Mouse (Mus musculus) kidney, adult 2 months (tissue): ENCODE data around the gene Ncbp2. TPM values are rescaled to one million over a fixed set of nuclear protein-coding genes. Genes with fewer than 3 reads are reported as not detected.

ENCODE experiments used
- DNase-seq: peaks from one replicate; pipeline ENCODE4 v3.0.0; 2021
- H3K27ac ChIP-seq: fragments of 200-500 bp; 2 replicates; pipeline ENCODE4 v1.5.1; 2012; ENCODE audit warnings: low read depth, low read length, control low read depth, inconsistent platforms; ENCODE audit not compliant: insufficient read depth
- H3K27me3 ChIP-seq: fragments of 200-500 bp; replicated peaks from 2 replicates; pipeline ENCODE4 v1.6.1; 2012; ENCODE audit warnings: mild to moderate bottlenecking, moderate library complexity, low read length, inconsistent platforms; ENCODE audit not compliant: control insufficient read depth, insufficient read depth
- H3K36me3 ChIP-seq: fragments of 200-500 bp; 2 replicates; pipeline ENCODE4 v1.6.1; 2012; ENCODE audit warnings: mild to moderate bottlenecking, moderate library complexity, low read length, inconsistent platforms; ENCODE audit not compliant: control insufficient read depth, insufficient read depth
- H3K4me1 ChIP-seq: fragments of 200-500 bp; 2 replicates; pipeline ENCODE4 v1.6.1; 2011; ENCODE audit warnings: low read length; ENCODE audit not compliant: control insufficient read depth, insufficient read depth
- H3K4me3 ChIP-seq: fragments of 200-500 bp; 2 replicates; pipeline ENCODE4 v1.5.1; 2011; ENCODE audit warnings: mild to moderate bottlenecking, low read depth, low read length, control low read depth; ENCODE audit not compliant: insufficient read depth
- CTCF ChIP-seq: fragments of 200-500 bp; conservative IDR thresholded peaks from 2 replicates; pipeline ENCODE4 v1.5.1; 2011; ENCODE audit warnings: low read depth, mild to moderate bottlenecking, control low read depth, low read length, moderate library complexity, mixed read lengths; ENCODE audit not compliant: insufficient read depth, insufficient read length
- POLR2A ChIP-seq: fragments of 200-500 bp; IDR thresholded peaks from one replicate; pipeline ENCODE4 v1.6.1; 2011; ENCODE audit warnings: low read depth, low read length, control low read depth
- WGBS: fragments of 180-500 bp; shearing (Covaris S2); methylation state at CpG from one replicate; pipeline ENCODE4 v1.1.7; 2018; 5-methylcytosine and 5-hydroxymethylcytosine counted together
- polyA plus RNA-seq: library from polyadenylated mRNA; depleted of rRNA; stranded (reverse); fragments of >200 nt; gene quantifications from 2 replicates; pipeline ENCODE4 v1.2.3, GENCODE M21; 2012

Gene Ncbp2
- polyA plus RNA-seq, 1 experiment: 28.9 TPM

DNA sequence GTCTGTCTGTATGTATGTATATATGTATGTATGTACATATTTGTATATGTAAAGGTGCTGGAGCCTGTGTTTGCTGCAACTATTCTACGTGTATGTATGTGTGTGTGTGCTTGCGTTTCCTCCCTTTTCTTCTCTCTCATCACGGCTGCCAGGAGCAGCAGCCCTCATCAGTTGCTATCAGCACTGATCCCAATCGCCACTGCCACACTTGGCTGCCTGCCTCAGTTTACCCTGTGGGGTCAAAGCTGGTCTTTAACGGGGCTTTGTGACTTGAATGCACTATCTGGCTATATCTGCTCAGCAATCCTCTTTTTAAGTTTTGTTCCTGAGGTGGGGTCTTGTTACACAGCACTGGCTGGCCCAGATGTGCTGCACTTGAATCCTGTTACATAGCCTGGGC is 20.9 kb upstream of the Ncbp2 start:
- Histone ChIP-seq H3K4me3 (no peak overlapping the region), H3K4me1 (no peaks in the 10 kb centered on the region), H3K27ac (no peak overlapping the region), H3K36me3 (no peaks in the 10 kb centered on the region), H3K27me3 (no peaks in the 10 kb centered on the region)
- DNase-seq: no peak
- 80% methylated on average over 5 of the region's 5 CpGs for WGBS
- no peak for TF ChIP-seq POLR2A
- no peak for TF ChIP-seq CTCF

DNA sequence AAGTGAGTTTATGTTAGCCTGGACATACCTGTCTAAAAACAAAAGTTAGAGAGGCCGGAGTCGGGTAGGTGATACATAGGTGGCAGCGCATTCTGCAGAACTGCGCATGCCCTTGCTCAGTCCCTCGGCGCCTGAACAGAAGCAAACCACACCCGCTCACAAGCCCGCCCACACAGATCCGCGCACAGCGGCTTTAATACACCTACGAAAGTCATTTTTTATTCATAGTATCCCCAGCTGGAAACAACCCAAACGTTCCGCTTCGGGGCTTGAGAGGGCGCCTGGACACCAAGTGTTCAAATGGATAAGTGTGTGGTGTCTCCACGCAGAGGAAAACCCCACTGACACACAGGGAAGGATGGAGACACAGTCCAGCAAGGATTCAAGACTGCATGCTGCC is 17.0 kb upstream of the Ncbp2 start:
- Histone ChIP-seq H3K27me3 (peaks cover 3% of the 10 kb centered on the region; the same call in 1 of the 2 replicates), H3K36me3 (no peaks in the 10 kb centered on the region), H3K4me1 (no peaks in the 10 kb centered on the region), H3K27ac (no peak overlapping the region), H3K4me3 (no peak overlapping the region)
- WGBS: 53% methylated on average over 17 of the region's 17 CpGs
- no peak for DNase-seq
- TF ChIP-seq POLR2A: no peak
- no peak for TF ChIP-seq CTCF

DNA sequence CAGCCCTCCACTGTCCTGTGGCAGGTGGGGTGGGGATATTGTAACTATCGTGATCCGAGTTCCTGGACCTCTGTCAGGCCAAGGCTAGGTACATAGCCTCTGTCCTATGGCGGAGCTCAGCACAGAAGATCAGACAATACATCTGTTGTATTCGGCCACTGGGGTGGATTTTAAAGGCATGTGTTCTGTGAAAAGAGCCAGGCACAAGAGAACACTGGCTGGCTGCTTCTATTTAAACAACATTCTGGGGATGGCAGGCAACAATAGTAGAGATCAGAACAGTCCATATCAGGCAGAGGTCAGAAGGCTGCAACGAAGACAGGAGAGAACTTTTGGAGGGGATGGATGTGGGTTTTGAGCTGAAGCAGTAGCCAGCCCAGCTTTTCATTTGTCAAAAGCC is 16.1 kb upstream of the Ncbp2 start:
- 77% methylated on average over 5 of the region's 5 CpGs for whole genome bisulfite sequencing
- peaks cover 3% of the 10 kb centered on the region; the same call in 1 of the 2 replicates for H3K27me3 ChIP-seq
- no peaks in the 10 kb centered on the region for H3K36me3 ChIP-seq
- no peak overlapping the region for H3K4me3 ChIP-seq
- DNase-seq: no peak
- no peak for TF ChIP-seq CTCF
- TF ChIP-seq POLR2A: no peak
- no peaks in the 10 kb centered on the region for H3K4me1 ChIP-seq
- H3K27ac ChIP-seq: no peak overlapping the region

DNA sequence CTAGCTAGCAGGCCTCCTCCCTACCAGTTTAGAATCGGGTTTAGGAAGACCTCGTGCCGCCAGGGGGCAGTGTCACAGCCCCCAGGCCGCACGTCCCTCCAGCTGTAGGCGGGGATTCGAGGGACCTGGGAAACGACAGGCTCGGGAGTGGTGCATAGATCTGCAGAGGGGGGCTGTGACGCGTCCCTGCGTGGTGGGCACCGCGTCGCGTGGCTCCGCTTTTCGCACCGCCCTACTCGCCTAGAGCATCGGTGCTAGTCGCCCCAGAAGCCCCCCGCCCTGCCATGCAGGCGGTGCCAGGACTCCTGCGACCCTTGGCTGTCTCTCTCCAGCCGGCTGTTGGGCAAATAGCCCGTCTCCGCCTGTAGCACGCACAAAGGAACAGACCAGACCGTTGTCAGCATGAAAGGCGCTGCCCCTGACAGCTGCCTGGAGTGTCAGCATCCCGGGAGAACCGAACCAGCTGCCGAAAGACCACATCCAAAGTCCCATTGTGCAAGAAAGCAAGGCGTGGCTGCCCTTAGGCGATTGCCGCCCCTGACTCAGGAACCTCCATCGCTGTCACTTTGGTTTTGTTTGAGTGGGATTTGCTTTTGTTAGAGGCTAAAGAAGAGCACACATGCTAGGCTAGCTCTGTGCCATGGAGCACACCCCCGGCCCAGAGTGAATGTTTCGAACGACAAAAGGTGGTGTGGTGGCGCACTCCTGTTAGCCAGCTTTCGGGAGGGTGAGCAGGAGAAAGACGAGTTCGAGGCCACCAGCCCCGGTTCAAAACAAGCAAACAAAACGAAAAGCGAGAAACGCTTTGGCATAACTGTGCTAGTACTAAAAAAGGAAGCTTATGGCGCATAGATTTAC is 15.2 kb upstream of the Ncbp2 start:
- H3K27ac ChIP-seq: no peak overlapping the region
- peak; percentile 82 for DNase-seq
- WGBS: 2% methylated on average over 50 of the region's 50 CpGs

DNA sequence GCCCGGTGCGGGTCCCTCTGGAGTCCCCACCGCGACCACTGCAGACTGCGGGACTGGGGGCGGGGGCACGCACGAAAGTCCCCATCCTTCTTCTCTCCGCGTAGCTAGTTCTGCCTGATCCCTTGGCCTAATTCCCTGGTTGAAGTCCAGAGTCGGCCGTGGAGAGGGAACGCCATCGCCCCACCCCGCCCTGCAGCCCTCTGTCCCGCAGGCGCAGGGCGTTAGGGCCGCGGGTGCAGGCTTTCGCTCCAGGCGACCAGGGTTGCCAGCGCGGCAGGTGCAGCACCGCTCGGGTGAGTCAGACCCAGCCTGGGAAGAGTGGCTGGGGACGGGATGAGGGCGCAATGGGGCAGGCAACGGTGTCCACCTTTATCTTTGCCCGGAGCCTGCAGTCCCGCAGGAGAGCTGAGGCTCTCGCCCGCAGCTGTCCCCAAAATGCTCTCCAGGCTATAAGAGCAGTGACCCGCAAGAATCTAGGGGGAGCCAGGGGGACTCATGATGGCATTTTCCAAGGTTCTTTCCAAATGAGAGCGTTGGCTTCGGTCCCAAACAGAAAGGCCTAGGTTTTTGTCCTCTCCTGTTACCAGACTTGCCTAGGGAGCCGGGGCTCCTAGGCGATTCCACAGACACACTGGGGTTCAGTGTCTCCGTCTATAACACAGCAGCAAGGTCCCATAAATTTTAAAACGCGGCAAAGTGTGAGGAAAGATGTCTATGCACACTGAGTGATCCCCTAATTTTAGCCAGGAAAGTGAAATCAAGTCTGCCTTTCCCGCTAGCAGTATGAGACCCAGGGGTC is 14.4 kb upstream of the Ncbp2 start, which contains the start of gene Pigz:
TSS of gene Pigz (plus strand) at position 101 of the 799 bp plus-strand sequence.
- peaks cover 3% of the 10 kb centered on the region; the same call in 1 of the 2 replicates for H3K27me3 ChIP-seq
- DNase-seq: peak; percentile 63
- no peaks in the 10 kb centered on the region for H3K4me1 ChIP-seq
- TF ChIP-seq POLR2A (no peak), CTCF (no peak)
- no peaks in the 10 kb centered on the region for H3K36me3 ChIP-seq
- peak within 1 kb of the TSS; percentile 53 for H3K4me3 ChIP-seq
- WGBS: 14% methylated on average over 42 of the region's 42 CpGs
- H3K27ac ChIP-seq: no peak within 1 kb of the TSS

More for the DNA sequence above, 15.2 kb upstream of the Ncbp2 start:
- TF ChIP-seq CTCF: peak; percentile 79
- TF ChIP-seq POLR2A: no peak
- Histone ChIP-seq H3K36me3 (no peaks in the 10 kb centered on the region), H3K4me3 (peak overlapping the region; percentile 53), H3K27me3 (peaks cover 3% of the 10 kb centered on the region; the same call in 1 of the 2 replicates), H3K4me1 (no peaks in the 10 kb centered on the region)

DNA sequence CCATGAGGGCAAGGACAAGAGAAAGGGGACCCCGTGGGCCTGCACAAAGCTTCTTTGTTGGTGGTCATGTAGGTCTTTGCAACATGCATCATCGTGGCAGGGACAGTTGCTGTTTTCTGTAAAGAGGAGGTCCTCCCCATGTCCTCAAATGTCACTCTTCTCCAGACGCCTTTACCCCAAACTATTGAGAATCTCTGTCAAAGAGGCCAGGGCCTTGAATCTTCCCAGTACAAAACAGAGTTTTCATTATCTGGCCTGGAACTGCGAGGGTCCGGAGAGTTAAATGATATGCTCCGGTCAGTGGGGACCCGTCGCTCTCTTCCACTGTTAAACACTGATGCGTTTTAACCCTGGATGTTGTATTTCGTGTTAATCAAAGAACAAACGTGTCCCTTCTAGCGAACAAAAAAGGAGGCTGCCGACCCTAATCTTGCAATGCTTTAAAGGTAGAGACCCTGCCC is 13.7 kb upstream of the Ncbp2 start:
- H3K4me1 ChIP-seq: no peaks in the 10 kb centered on the region
- 56% methylated on average over 13 of the region's 13 CpGs for WGBS
- TF ChIP-seq POLR2A (no peak), CTCF (no peak)
- DNase-seq: no peak
- H3K4me3 ChIP-seq: no peak overlapping the region
- H3K27ac ChIP-seq: no peak overlapping the region
- H3K36me3 ChIP-seq: no peaks in the 10 kb centered on the region
- peaks cover 3% of the 10 kb centered on the region; the same call in 1 of the 2 replicates for H3K27me3 ChIP-seq
